21 mouse cellular contexts compared by ENCODE assay signal in genomic region chr10:43166817-43167216, GRCm38 (mm10). TPM values are rescaled to one million over a fixed set of nuclear protein-coding genes. Genes with fewer than 3 reads are reported as not detected.
A peak's percentile ranks its signal among the peaks of the same experiment; 100 is the strongest.
DNase-seq lines count a peak whose midpoint lies in the region; ATAC-seq and TF ChIP-seq lines count a peak whose summit lies in the region.
"Had no signal": no experiment of that assay in that cellular context is flagged by ENCODE, and none has a peak within 500 bp of the region (broad histone marks: within the 10 kb centered on the region; RNA-seq: fewer than 3 reads in every experiment).

No protein-coding gene starts in this region.

- peaks cover 7% of the 10 kb centered on the region; the same call in 1 of the 2 replicates for H3K9me3 ChIP-seq in heart, postnatal 0 days (replicated peaks; ENCODE audit: control insufficient read depth, low read length)
- no peaks in the 10 kb centered on the region for H3K9me3 ChIP-seq in midbrain, postnatal 0 days (ENCODE audit: low read length)
- no peaks in the 10 kb centered on the region for H3K9me3 ChIP-seq in midbrain, embryonic 15.5 days

- ATAC-seq in heart, postnatal 0 days (ENCODE audit: insufficient read depth, low read depth), result no peak
- ATAC-seq in midbrain, postnatal 0 days (ENCODE audit: low FRiP score), result no peak
- ATAC-seq in midbrain, embryonic 15.5 days (replicated peaks), result no peak
- ATAC-seq: forebrain, embryonic 14.5 days; intestine, embryonic 16.5 days; Patski had no signal

- no peak for TF ChIP-seq EP300 in heart, postnatal 0 days (IDR thresholded peaks at IDR 0.05; ENCODE audit: low read depth)

- no peak overlapping the region for H3K27ac ChIP-seq in heart, postnatal 0 days (ENCODE audit: low read depth)
- no peak overlapping the region for H3K27ac ChIP-seq in midbrain, postnatal 0 days (ENCODE audit: low read depth, low read length)
- no peak overlapping the region for H3K27ac ChIP-seq in midbrain, embryonic 15.5 days
- H3K27ac ChIP-seq: embryonic facial prominence, embryonic 10.5 days; heart, embryonic 10.5 days; hindbrain, embryonic 13.5 days had no signal

- H3K4me1 ChIP-seq in heart, postnatal 0 days (ENCODE audit: control insufficient read depth, insufficient read depth), result no peaks in the 10 kb centered on the region
- peaks cover 5% of the 10 kb centered on the region; the same call in 1 of the 2 replicates for H3K4me1 ChIP-seq in midbrain, postnatal 0 days (ENCODE audit: insufficient read depth, low read length)
- peaks cover 40% of the 10 kb centered on the region for H3K4me1 ChIP-seq in midbrain, embryonic 15.5 days

- H3K4me3 ChIP-seq in heart, postnatal 0 days (ENCODE audit: low read depth, low read length), result no peak overlapping the region
- no peak overlapping the region for H3K4me3 ChIP-seq in midbrain, postnatal 0 days (ENCODE audit: low read depth, low read length)
- no peak overlapping the region for H3K4me3 ChIP-seq in midbrain, embryonic 15.5 days
- H3K4me3 ChIP-seq: embryonic facial prominence, embryonic 10.5 days; heart, embryonic 10.5 days; hindbrain, embryonic 13.5 days had no signal

- H3K4me2 ChIP-seq in heart, postnatal 0 days (ENCODE audit: low read depth, low read length), result no peak overlapping the region
- no peak overlapping the region for H3K4me2 ChIP-seq in midbrain, postnatal 0 days (ENCODE audit: low read depth, low read length, poor library complexity, severe bottlenecking)
- no peak overlapping the region for H3K4me2 ChIP-seq in midbrain, embryonic 15.5 days
- H3K4me2 ChIP-seq: hindbrain, embryonic 13.5 days had no signal

- H3K9ac ChIP-seq in heart, postnatal 0 days (replicated peaks; ENCODE audit: low read depth, low read length), result no peak overlapping the region
- H3K9ac ChIP-seq in midbrain, postnatal 0 days (replicated peaks; ENCODE audit: low read length, poor library complexity, severe bottlenecking), result no peak overlapping the region
- H3K9ac ChIP-seq in midbrain, embryonic 15.5 days, result no peak overlapping the region
- H3K9ac ChIP-seq: hindbrain, embryonic 13.5 days had no signal

- TF ChIP-seq CTCF in heart, postnatal 0 days (IDR thresholded peaks at IDR 0.05; ENCODE audit: low read depth), result 0 out of 2 replicates have a peak, but pooled peaks have one; percentile 2
- TF ChIP-seq CTCF in midbrain, postnatal 0 days (IDR thresholded peaks at IDR 0.05), result peak; percentile 31

- 90% methylated on average over 3 of the region's 3 CpGs for WGBS in heart, postnatal 0 days
- 97% methylated on average over 3 of the region's 3 CpGs for WGBS in midbrain, postnatal 0 days
- 93% methylated on average over 3 of the region's 3 CpGs for WGBS in midbrain, embryonic 15.5 days

- no peaks in the 10 kb centered on the region for H3K36me3 ChIP-seq in heart, postnatal 0 days (replicated peaks; ENCODE audit: control insufficient read depth, insufficient read depth, low read length)
- H3K36me3 ChIP-seq in midbrain, postnatal 0 days (ENCODE audit: insufficient read depth, low read length), result no peaks in the 10 kb centered on the region
- H3K36me3 ChIP-seq in midbrain, embryonic 15.5 days (replicated peaks), result no peaks in the 10 kb centered on the region
- H3K36me3 ChIP-seq: hindbrain, embryonic 13.5 days had no signal

- H3K27me3 ChIP-seq in heart, postnatal 0 days (ENCODE audit: control insufficient read depth, insufficient read depth, low read length), result no peaks in the 10 kb centered on the region
- no peaks in the 10 kb centered on the region for H3K27me3 ChIP-seq in midbrain, postnatal 0 days (ENCODE audit: insufficient read depth, low read length)
- H3K27me3 ChIP-seq in midbrain, embryonic 15.5 days (replicated peaks), result no peaks in the 10 kb centered on the region
- H3K27me3 ChIP-seq: hindbrain, embryonic 13.5 days had no signal

- DNase-seq in heart, postnatal 0 days (ENCODE audit: low spot score), result no peak
- DNase-seq in heart, adult 8-10 months (ENCODE audit: low spot score), result no peak
- no peak for DNase-seq in midbrain, postnatal 0 days (ENCODE audit: low spot score)
- peak; percentile 60 for DNase-seq in R1 (ENCODE audit: low read depth, low spot score)
- no peak for DNase-seq in liver
- DNase-seq in layer of hippocampus, adult 11-12 months (ENCODE audit: low spot score), result no peak
- DNase-seq: adrenal gland, adult 8-10 months; adrenal gland, postnatal 36 days; cerebellum, adult 11 months; cerebellum, adult 9-10 months; gastrocnemius, postnatal 10 days; heart, postnatal 14 days; kidney, adult 2 months had no signal

RNA-seq across cellular contexts. Expression of gene Sobp, which starts 7.5 kb away (rescaled TPM):
- total RNA-seq in heart, postnatal 0 days (2014; rRNA removed; ENCODE audit: low replicate concordance), result 2.6 and 3.9 TPM in 2 replicates
- 2.5 and 3.0 TPM in 2 replicates for polyA plus RNA-seq in heart, postnatal 0 days (2015; fragmentation: Nextera tagmentation; extraction: Ambion mirVana)
- 10 to 100 TPM; 13.3 to 17.7 (median 15.5) TPM for total RNA-seq in heart, adult 8-10 months (2022)
- total RNA-seq in midbrain, postnatal 0 days (2014; rRNA removed), result 30.5 and 34.2 TPM in 2 replicates
- 14.0 and 17.0 TPM in 2 replicates for polyA plus RNA-seq in midbrain, postnatal 0 days (2015; fragmentation: Nextera tagmentation; extraction: Ambion mirVana)
- 15.9 and 17.3 TPM in 2 replicates for polyA plus RNA-seq in midbrain, embryonic 15.5 days (2015; fragmentation: Nextera tagmentation; extraction: Ambion mirVana)
- total RNA-seq: hematopoietic stem cell, adult 5-6 weeks had no signal

RNA-seq across cellular contexts. Expression of gene 9030612E09Rik, which starts 7.7 kb away (rescaled TPM):
- 0.11 and 0.43 TPM in 2 replicates for total RNA-seq in heart, postnatal 0 days (2014; rRNA removed; ENCODE audit: low replicate concordance)
- 1.1 and 1.2 TPM in 2 replicates for polyA plus RNA-seq in heart, postnatal 0 days (2015; fragmentation: Nextera tagmentation; extraction: Ambion mirVana)
- 1 to 10 TPM; 2.7 to 3.3 (median 2.9) TPM for total RNA-seq in heart, adult 8-10 months (2022)
- 0.93 and 2.5 TPM in 2 replicates for total RNA-seq in midbrain, postnatal 0 days (2014; rRNA removed)
- polyA plus RNA-seq in midbrain, postnatal 0 days (2015; fragmentation: Nextera tagmentation; extraction: Ambion mirVana), result 1.5 and 1.6 TPM in 2 replicates
- 2.8 and 3.5 TPM in 2 replicates for polyA plus RNA-seq in midbrain, embryonic 15.5 days (2015; fragmentation: Nextera tagmentation; extraction: Ambion mirVana)
- total RNA-seq: hematopoietic stem cell, adult 5-6 weeks had no signal

RNA-seq across cellular contexts. Expression of gene Pdss2, which starts 54.5 kb away (rescaled TPM):
- total RNA-seq in heart, postnatal 0 days (2014; rRNA removed; ENCODE audit: low replicate concordance), result 15.0 and 28.9 TPM in 2 replicates
- 14.1 and 14.7 TPM in 2 replicates for polyA plus RNA-seq in heart, postnatal 0 days (2015; fragmentation: Nextera tagmentation; extraction: Ambion mirVana)
- 10 to 100 TPM; 35.6 to 37.5 (median 36.0) TPM for total RNA-seq in heart, adult 8-10 months (2022)
- 17.6 and 19.7 TPM in 2 replicates for total RNA-seq in midbrain, postnatal 0 days (2014; rRNA removed)
- 16.6 and 17.6 TPM in 2 replicates for polyA plus RNA-seq in midbrain, postnatal 0 days (2015; fragmentation: Nextera tagmentation; extraction: Ambion mirVana)
- polyA plus RNA-seq in midbrain, embryonic 15.5 days (2015; fragmentation: Nextera tagmentation; extraction: Ambion mirVana), result 17.4 and 17.6 TPM in 2 replicates
